Mouse (Mus musculus): ENCODE measurements at regions not wholly inside any gene's neighbourhood (a gene's known extent, or its start where the extent isn't known, plus 50 kb on each side); places are given as distances from the start of the nearest gene placed in this dataset.

DNA sequence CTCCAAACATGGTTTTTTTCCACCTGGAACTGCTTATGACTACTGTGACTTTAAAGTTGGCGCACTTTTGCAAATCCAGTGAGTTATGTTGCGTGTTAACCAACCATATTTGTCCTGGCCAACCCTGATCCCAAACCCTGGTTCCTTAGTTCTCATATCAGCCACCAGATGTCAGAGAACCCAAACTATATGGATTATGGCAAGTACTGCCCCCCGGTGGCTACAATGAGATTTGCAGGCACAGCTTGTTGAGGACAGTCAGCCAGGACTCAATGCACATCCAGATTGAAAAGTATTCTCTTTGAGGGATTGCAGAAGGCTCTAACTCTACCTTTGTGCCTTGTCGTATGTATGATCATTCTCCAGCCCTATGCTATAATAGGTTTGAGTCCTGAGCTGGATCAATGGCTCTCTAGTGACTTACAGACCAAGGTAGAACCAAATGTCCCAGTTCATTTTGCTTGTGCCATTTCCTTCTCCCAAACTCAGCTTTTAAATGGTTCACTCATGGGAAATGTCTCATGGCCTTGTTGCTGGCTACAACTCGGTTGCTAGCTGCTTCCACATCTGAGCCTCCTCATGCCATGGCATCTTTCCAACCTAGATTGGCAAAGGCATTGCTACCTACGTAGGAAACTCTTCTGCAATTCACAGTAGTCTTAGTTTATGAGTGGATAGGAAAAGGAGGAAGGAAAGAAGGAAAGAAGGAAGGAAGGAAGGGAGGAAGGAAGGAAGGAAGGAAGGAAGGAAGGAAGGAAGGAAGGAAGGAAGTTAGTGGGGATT, 126.1 kb upstream of the Smad3 start:
- peak in 1 of 3 experiments; percentile 13 for DNase-seq (ENCODE audit: low read depth in 3 of 3, low spot score in 3 of 3)
- Histone ChIP-seq H3K4me1 (replicated peaks; ENCODE audit: control insufficient read depth in 2 of 2, insufficient read depth in 2 of 2, low read length in 1 of 2) (peaks cover 0 to 4% of the 10 kb centered on the region in 2 experiments; a peak in 1 of 4 replicates), H3K27me3 (ENCODE audit: control insufficient read depth, insufficient read depth, low read length) (no peaks in the 10 kb centered on the region), H3K9ac (replicated peaks) (no peak overlapping the region), H3K4me2 (ENCODE audit: low read depth) (no peak overlapping the region), H3K27ac (no peak overlapping the region), H3K9me3 (ENCODE audit: control insufficient read depth, low read length) (no peaks in the 10 kb centered on the region), H3K4me3 (ENCODE audit: insufficient read depth in 1 of 2, low read depth in 2 of 2, low read length in 2 of 2) (no peak overlapping the region), H3K36me3 (replicated peaks; ENCODE audit: control insufficient read depth, insufficient read depth, low read depth) (no peaks in the 10 kb centered on the region)
- WGBS (ENCODE audit: insufficient replicate concordance), result 51% methylated on average over 6 of the region's 6 CpGs
- TF ChIP-seq CTCF (IDR thresholded peaks at IDR 0.05; ENCODE audit: low read depth), result peak; percentile 68
- TF ChIP-seq EP300 (IDR thresholded peaks at IDR 0.05; ENCODE audit: low read depth), result no peak
- ATAC-seq (ENCODE audit: insufficient read depth), result no peak

DNA sequence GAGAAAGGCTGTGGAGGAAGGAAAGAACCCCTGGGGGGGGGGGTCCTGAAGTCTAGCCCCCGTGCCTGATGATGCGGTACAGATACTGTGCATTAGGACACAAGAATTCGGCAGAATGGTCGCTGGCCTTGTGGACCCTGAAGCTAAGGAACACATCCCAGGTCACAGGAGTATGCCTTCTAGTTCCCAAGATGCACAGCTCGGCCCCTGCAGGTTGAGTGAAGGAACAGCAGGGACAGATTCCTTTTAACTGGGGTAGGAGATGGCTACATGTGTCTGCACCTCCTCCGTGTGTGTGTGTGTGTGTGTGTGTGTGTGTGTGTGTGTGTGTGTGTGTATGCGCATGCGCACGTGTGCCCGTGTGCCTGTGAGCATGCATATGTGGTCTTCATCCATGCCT, 123.9 kb upstream of the Smad3 start:
- no peak for TF ChIP-seq EP300 (IDR thresholded peaks at IDR 0.05; ENCODE audit: low read depth)
- 0 out of 2 replicates have a peak, but pooled peaks have one; percentile 12 for TF ChIP-seq CTCF (IDR thresholded peaks at IDR 0.05; ENCODE audit: low read depth)
- ATAC-seq (ENCODE audit: insufficient read depth), result no peak
- Histone ChIP-seq H3K4me2 (ENCODE audit: low read depth) (no peak overlapping the region), H3K4me1 (replicated peaks; ENCODE audit: control insufficient read depth in 2 of 2, insufficient read depth in 2 of 2, low read length in 1 of 2) (peaks cover 0 to 4% of the 10 kb centered on the region in 2 experiments; a peak in 1 of 4 replicates), H3K9ac (replicated peaks) (no peak overlapping the region), H3K36me3 (replicated peaks; ENCODE audit: control insufficient read depth, insufficient read depth, low read depth) (no peaks in the 10 kb centered on the region), H3K4me3 (ENCODE audit: insufficient read depth in 1 of 2, low read depth in 2 of 2, low read length in 2 of 2) (no peak overlapping the region), H3K27me3 (ENCODE audit: control insufficient read depth, insufficient read depth, low read length) (no peaks in the 10 kb centered on the region), H3K9me3 (ENCODE audit: control insufficient read depth, low read length) (no peaks in the 10 kb centered on the region), H3K27ac (no peak overlapping the region)
- no peak for DNase-seq (ENCODE audit: low read depth in 3 of 3, low spot score in 3 of 3)
- WGBS (ENCODE audit: insufficient replicate concordance), result 71% methylated on average over 10 of the region's 10 CpGs

DNA sequence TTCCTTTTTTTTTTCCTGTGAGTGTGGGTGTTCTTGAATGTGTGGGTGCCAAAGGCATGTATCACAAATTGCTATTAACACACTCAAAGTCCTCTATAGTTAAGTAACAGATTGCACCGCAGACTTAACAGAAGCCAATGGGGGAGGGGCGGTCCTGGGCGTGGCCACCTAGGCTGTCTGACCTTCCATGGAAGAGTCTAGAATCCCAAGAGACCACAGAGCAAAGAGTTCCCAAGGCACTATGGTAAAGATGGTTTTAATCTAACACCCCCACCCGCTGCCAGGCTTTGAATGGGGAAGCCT, 123.4 kb upstream of the Smad3 start:
- peak overlapping the region; percentile 56; the same call in 1 of the 2 replicates for H3K4me2 ChIP-seq (ENCODE audit: low read depth)
- no peaks in the 10 kb centered on the region for H3K27me3 ChIP-seq (ENCODE audit: control insufficient read depth, insufficient read depth, low read length)
- no peaks in the 10 kb centered on the region for H3K9me3 ChIP-seq (ENCODE audit: control insufficient read depth, low read length)
- TF ChIP-seq EP300 (IDR thresholded peaks at IDR 0.05; ENCODE audit: low read depth) (no peak), CTCF (IDR thresholded peaks at IDR 0.05; ENCODE audit: low read depth) (no peak)
- WGBS (ENCODE audit: insufficient replicate concordance), result 51% methylated on average over 4 of the region's 4 CpGs
- H3K4me1 ChIP-seq (replicated peaks; ENCODE audit: control insufficient read depth in 2 of 2, insufficient read depth in 2 of 2, low read length in 1 of 2), result peaks cover 0 to 4% of the 10 kb centered on the region in 2 experiments; a peak in 1 of 4 replicates
- H3K9ac ChIP-seq (replicated peaks), result no peak overlapping the region
- H3K4me3 ChIP-seq (ENCODE audit: insufficient read depth in 1 of 2, low read depth in 2 of 2, low read length in 2 of 2), result no peak overlapping the region
- ATAC-seq (ENCODE audit: insufficient read depth) (no peak), DNase-seq (ENCODE audit: low read depth in 3 of 3, low spot score in 3 of 3) (no peak)
- no peak overlapping the region for H3K27ac ChIP-seq
- no peaks in the 10 kb centered on the region for H3K36me3 ChIP-seq (replicated peaks; ENCODE audit: control insufficient read depth, insufficient read depth, low read depth)

DNA sequence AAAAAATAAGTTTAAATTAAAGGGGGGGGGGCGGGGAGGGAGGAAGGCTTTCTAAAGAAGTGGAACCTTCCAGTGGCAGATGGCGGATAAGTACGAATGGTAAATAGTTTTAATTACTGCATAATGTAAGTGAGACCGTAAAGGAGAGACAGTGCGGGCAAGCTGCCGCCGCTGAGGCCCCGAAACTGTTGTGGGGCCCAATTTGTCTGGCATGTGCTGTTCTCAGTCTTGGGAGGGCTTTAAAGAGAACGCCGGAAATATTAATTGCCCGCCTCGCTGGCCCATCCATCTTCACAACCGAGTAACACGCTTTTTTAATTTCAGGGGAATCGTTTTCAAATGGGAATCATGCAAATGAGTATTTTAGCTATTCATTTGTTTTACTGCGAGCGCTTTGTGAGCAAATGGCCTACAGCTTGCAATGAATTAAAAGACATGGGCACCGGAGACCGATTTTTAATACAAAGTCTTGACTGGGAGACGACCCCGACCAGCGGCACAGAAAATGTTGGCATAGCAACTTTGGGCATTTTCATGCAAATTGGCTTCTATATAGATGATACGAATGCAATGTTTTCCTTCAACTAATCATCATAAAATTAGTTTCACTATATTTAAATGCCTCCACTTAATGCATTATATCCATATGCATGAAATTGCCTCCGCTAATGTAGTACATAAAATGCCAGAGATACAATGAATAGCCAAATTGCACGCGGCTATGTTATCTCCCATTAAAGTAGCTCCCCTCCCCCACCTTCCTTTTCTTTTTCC, 122.9 kb upstream of the Smad3 start:
- H3K36me3 ChIP-seq (replicated peaks; ENCODE audit: control insufficient read depth, insufficient read depth, low read depth), result no peaks in the 10 kb centered on the region
- H3K9ac ChIP-seq (replicated peaks), result no peak overlapping the region; the same call in 1 of the 2 replicates
- H3K4me1 ChIP-seq (replicated peaks; ENCODE audit: control insufficient read depth in 2 of 2, insufficient read depth in 2 of 2, low read length in 1 of 2), result peaks cover 0 to 4% of the 10 kb centered on the region in 2 experiments; a peak in 1 of 4 replicates
- TF ChIP-seq CTCF (IDR thresholded peaks at IDR 0.05; ENCODE audit: low read depth), result no peak
- no peak for TF ChIP-seq EP300 (IDR thresholded peaks at IDR 0.05; ENCODE audit: low read depth)
- H3K4me2 ChIP-seq (ENCODE audit: low read depth), result peak overlapping the region; percentile 56
- H3K4me3 ChIP-seq (ENCODE audit: insufficient read depth in 1 of 2, low read depth in 2 of 2, low read length in 2 of 2), result 0 out of 4 replicates have a peak overlapping the region, but pooled peaks of 1 of the 2 experiments have one; percentile 6
- no peaks in the 10 kb centered on the region for H3K27me3 ChIP-seq (ENCODE audit: control insufficient read depth, insufficient read depth, low read length)
- DNase-seq (ENCODE audit: low read depth in 3 of 3, low spot score in 3 of 3) (no peak), ATAC-seq (ENCODE audit: insufficient read depth) (no peak)
- no peak overlapping the region for H3K27ac ChIP-seq
- 29% methylated on average over 26 of the region's 26 CpGs for WGBS (ENCODE audit: insufficient replicate concordance)
- H3K9me3 ChIP-seq (ENCODE audit: control insufficient read depth, low read length), result no peaks in the 10 kb centered on the region

All from liver, embryonic 14.5 days (tissue).